Mouse (Mus musculus) neural tube, embryonic 13.5 days (tissue): ENCODE measurements around the gene Palm. TPM values are rescaled to one million over a fixed set of nuclear protein-coding genes. Genes with fewer than 3 reads are reported as not detected.

Experiments used
- ATAC-seq: fragments of 200-750 bp; cut with Nextera tagmentation; 2 replicates; pipeline ENCODE4 v1.8.0; 2017; ENCODE audit warnings: low read depth, mild to moderate bottlenecking, moderate TSS enrichment, moderate library complexity
- H3K27ac ChIP-seq: fragments of 300-500 bp; sonication (generic); replicated peaks from 2 replicates; pipeline ENCODE4 v1.5.1; 2015; ENCODE audit warnings: moderate library complexity, mild to moderate bottlenecking, inconsistent platforms
- H3K27me3 ChIP-seq: fragments of 300-500 bp; sonication (generic); 2 replicates; pipeline ENCODE4 v1.6.1; 2015; ENCODE audit warnings: mild to moderate bottlenecking, inconsistent platforms
- H3K36me3 ChIP-seq: fragments of 300-500 bp; sonication (generic); 2 replicates; pipeline ENCODE4 v1.6.1; 2015; ENCODE audit warnings: mild to moderate bottlenecking, inconsistent platforms
- H3K4me1 ChIP-seq: fragments of 300-500 bp; sonication (generic); replicated peaks from 2 replicates; pipeline ENCODE4 v1.6.1; 2015; ENCODE audit warnings: inconsistent platforms
- H3K4me2 ChIP-seq: fragments of 300-500 bp; sonication (generic); 2 replicates; pipeline ENCODE4 v1.6.1; 2015; ENCODE audit warnings: inconsistent platforms, mild to moderate bottlenecking, moderate library complexity
- H3K4me3 ChIP-seq: fragments of 300-500 bp; sonication (generic); 2 replicates; pipeline ENCODE4 v1.5.1; 2015; ENCODE audit warnings: mild to moderate bottlenecking, inconsistent platforms
- H3K9ac ChIP-seq: fragments of 300-500 bp; sonication (generic); 2 replicates; pipeline ENCODE4 v1.6.1; 2015; ENCODE audit warnings: moderate library complexity, mild to moderate bottlenecking, inconsistent platforms
- H3K9me3 ChIP-seq: fragments of 300-500 bp; sonication (generic); 2 replicates; pipeline ENCODE4 v1.6.1; 2016; ENCODE audit warnings: inconsistent platforms
- WGBS: fragments of 180-500 bp; shearing (Covaris S2); methylation state at CpG from one replicate; pipeline ENCODE4 v1.1.7; 2015; 5-methylcytosine and 5-hydroxymethylcytosine counted together
- microRNA-seq: library from miRNA; unstranded; fragments of <30 nt; microRNA quantifications from one replicate; pipeline ENCODE4, GENCODE M21; 2016
- polyA plus RNA-seq: library from polyadenylated mRNA; unstranded; fragments of >200 nt; fragmentation: Nextera tagmentation; extraction: Ambion mirVana; gene quantifications from 2 replicates; pipeline ENCODE4 v1.2.1, GENCODE M21; 2015

The Palm gene
- polyA plus RNA-seq, 1 experiment from 2014 or later = 231 TPM

GRCm38 (mm10) chr10:79862049-79862788 is 68.8 kb downstream of the Palm start:
- H3K27ac ChIP-seq = peak overlapping the region; percentile 42
- no peak for ATAC-seq
- no peaks in the 10 kb centered on the region for H3K27me3 ChIP-seq
- H3K4me1 ChIP-seq = peaks cover 80% of the 10 kb centered on the region
- H3K4me3 ChIP-seq = no peak overlapping the region
- no peaks in the 10 kb centered on the region for H3K9me3 ChIP-seq
- no peak overlapping the region for H3K9ac ChIP-seq
- H3K4me2 ChIP-seq = no peak overlapping the region
- H3K36me3 ChIP-seq = peaks cover 93% of the 10 kb centered on the region
- 76% methylated on average over 23 of the region's 23 CpGs for WGBS

GRCm38 (mm10) chr10:79862925-79863324 is 69.6 kb downstream of the Palm start:
- Histone ChIP-seq H3K4me3 (no peak overlapping the region), H3K27me3 (no peaks in the 10 kb centered on the region), H3K27ac (0 out of 2 replicates have a peak overlapping the region, but pooled peaks have one; percentile 42), H3K4me2 (no peak overlapping the region), H3K9me3 (no peaks in the 10 kb centered on the region), H3K36me3 (peaks cover 93% of the 10 kb centered on the region), H3K4me1 (peaks cover 77% of the 10 kb centered on the region), H3K9ac (no peak overlapping the region)
- 76% methylated on average over 10 of the region's 10 CpGs for WGBS
- ATAC-seq = no peak

GRCm38 (mm10) chr10:79864351-79865188 is 71.2 kb downstream of the Palm start:
- 51% methylated on average over 10 of the region's 10 CpGs for WGBS
- H3K9ac ChIP-seq = 0 out of 2 replicates have a peak overlapping the region, but pooled peaks have one; percentile 23
- ATAC-seq = 0 out of 2 replicates have a peak, but pooled peaks have one; percentile 24

GRCm38 (mm10) chr10:79865189-79865601 is 71.8 kb downstream of the Palm start:
- H3K9me3 ChIP-seq = no peaks in the 10 kb centered on the region
- H3K4me1 ChIP-seq = peaks cover 78% of the 10 kb centered on the region
- H3K27me3 ChIP-seq = no peaks in the 10 kb centered on the region
- H3K36me3 ChIP-seq = peaks cover 90% of the 10 kb centered on the region
- no peak for ATAC-seq
- peak overlapping the region; percentile 15 for H3K27ac ChIP-seq
- H3K4me2 ChIP-seq = no peak overlapping the region
- H3K4me3 ChIP-seq = no peak overlapping the region
- 67% methylated on average over 12 of the region's 12 CpGs for WGBS
- H3K9ac ChIP-seq = no peak overlapping the region

More at GRCm38 (mm10) chr10:79864351-79865188, 71.2 kb downstream of the Palm start:
- peaks cover 75% of the 10 kb centered on the region for H3K4me1 ChIP-seq
- H3K27me3 ChIP-seq = no peaks in the 10 kb centered on the region
- H3K4me3 ChIP-seq = no peak overlapping the region
- H3K27ac ChIP-seq = peak overlapping the region; percentile 24
- no peak overlapping the region for H3K4me2 ChIP-seq
- peaks cover 90% of the 10 kb centered on the region for H3K36me3 ChIP-seq
- no peaks in the 10 kb centered on the region for H3K9me3 ChIP-seq

GRCm38 (mm10) chr10:79865801-79866295 is 72.5 kb downstream of the Palm start:
- Histone ChIP-seq H3K9me3 (no peaks in the 10 kb centered on the region), H3K36me3 (peaks cover 88% of the 10 kb centered on the region), H3K4me1 (peaks cover 77% of the 10 kb centered on the region), H3K27me3 (no peaks in the 10 kb centered on the region), H3K27ac (peak overlapping the region; percentile 19; the same call in 1 of the 2 replicates), H3K4me2 (no peak overlapping the region), H3K9ac (no peak overlapping the region; the same call in 1 of the 2 replicates), H3K4me3 (no peak overlapping the region)
- ATAC-seq = no peak
- 74% methylated on average over 19 of the region's 19 CpGs for WGBS

GRCm38 (mm10) chr10:79866601-79867000 is 73.2 kb downstream of the Palm start:
- no peaks in the 10 kb centered on the region for H3K27me3 ChIP-seq
- H3K4me3 ChIP-seq = no peak overlapping the region
- H3K36me3 ChIP-seq = peaks cover 88% of the 10 kb centered on the region
- H3K9me3 ChIP-seq = no peaks in the 10 kb centered on the region
- peak overlapping the region; percentile 26; the same call in 1 of the 2 replicates for H3K9ac ChIP-seq
- H3K4me1 ChIP-seq = peaks cover 78% of the 10 kb centered on the region
- no peak for ATAC-seq
- no peak overlapping the region for H3K4me2 ChIP-seq
- no peak overlapping the region for H3K27ac ChIP-seq
- 78% methylated on average over 11 of the region's 11 CpGs for WGBS

Small RNA genes within 50 kb of the gene (microRNA-seq; reads per million reads assigned to microRNA genes)
- not detected for gene Mir6910

Other genes starting within 250 kb of the Palm start
- 58.8 and 59.5 TPM in 2 replicates for gene Mier2, start 238.4 kb upstream of the Palm start, polyA plus RNA-seq
- not detected in 2 replicates for gene Theg, start 206.2 kb upstream of the Palm start, polyA plus RNA-seq
- 0.11 and 0.17 TPM in 2 replicates for gene C2cd4c, start 179.5 kb upstream of the Palm start, polyA plus RNA-seq
- gene Shc2, start 155.7 kb upstream of the Palm start, polyA plus RNA-seq = 34.5 and 39.0 TPM in 2 replicates
- not detected in 2 replicates for gene Odf3l2, start 147.8 kb upstream of the Palm start, polyA plus RNA-seq
- 0.62 and 1.1 TPM in 2 replicates for gene Madcam1, start 129.0 kb upstream of the Palm start, polyA plus RNA-seq
- gene Tpgs1, start 124.2 kb upstream of the Palm start, polyA plus RNA-seq = 82.3 and 90.2 TPM in 2 replicates
- 98.3 and 98.7 TPM in 2 replicates for gene Cdc34, start 111.4 kb upstream of the Palm start, polyA plus RNA-seq
- gene Gzmm, start 104.6 kb upstream of the Palm start, polyA plus RNA-seq = 0.69 and 1.5 TPM in 2 replicates
- gene Bsg, start 89.1 kb upstream of the Palm start, polyA plus RNA-seq = 750 and 762 TPM in 2 replicates
- gene Hcn2, start 76.9 kb upstream of the Palm start, polyA plus RNA-seq = 0.78 and 0.83 TPM in 2 replicates
- gene Polrmt, start 47.0 kb upstream of the Palm start, polyA plus RNA-seq = 40.7 and 41.2 TPM in 2 replicates
- 1.7 and 2.7 TPM in 2 replicates for gene Fgf22, start 38.5 kb upstream of the Palm start, polyA plus RNA-seq
- 96.2 and 98.5 TPM in 2 replicates for gene Rnf126, start 26.6 kb upstream of the Palm start, polyA plus RNA-seq
- 1.9 and 2.8 TPM in 2 replicates for gene Fstl3, start 16.3 kb upstream of the Palm start, polyA plus RNA-seq
- gene Prss57, start 2.6 kb upstream of the Palm start, polyA plus RNA-seq = 0.07 and 0.69 TPM in 2 replicates
- 2.1 and 2.5 TPM in 2 replicates for gene Misp, start 27.4 kb downstream of the Palm start, polyA plus RNA-seq
- 87.9 and 114 TPM in 2 replicates for gene Ptbp1, start 60.9 kb downstream of the Palm start, polyA plus RNA-seq
- 14.3 and 14.7 TPM in 2 replicates for gene Prtn3, start 80.9 kb downstream of the Palm start, polyA plus RNA-seq
- 343 and 361 TPM in 2 replicates for gene Plppr3, start 81.1 kb downstream of the Palm start, polyA plus RNA-seq
- gene Elane, start 92.7 kb downstream of the Palm start, polyA plus RNA-seq = 0.67 TPM in 1 of 2 replicates, not detected in the other
- not detected in 2 replicates for gene Cfd, start 97.3 kb downstream of the Palm start, polyA plus RNA-seq
- 47.4 and 49.0 TPM in 2 replicates for gene Med16, start 115.4 kb downstream of the Palm start, polyA plus RNA-seq
- 40.5 and 48.8 TPM in 2 replicates for gene Gm26602, start 117.3 kb downstream of the Palm start, polyA plus RNA-seq
- gene Kiss1r, start 123.4 kb downstream of the Palm start, polyA plus RNA-seq = 2.1 and 2.4 TPM in 2 replicates
- gene R3hdm4, start 127.6 kb downstream of the Palm start, polyA plus RNA-seq = 237 and 249 TPM in 2 replicates
- gene Arid3a, start 133.5 kb downstream of the Palm start, polyA plus RNA-seq = 3.4 and 5.4 TPM in 2 replicates
- gene Wdr18, start 166.6 kb downstream of the Palm start, polyA plus RNA-seq = 67.0 and 85.7 TPM in 2 replicates
- 0.58 and 0.61 TPM in 2 replicates for gene Grin3b, start 177.1 kb downstream of the Palm start, polyA plus RNA-seq
- gene Tmem259, start 190.8 kb downstream of the Palm start, polyA plus RNA-seq = 21.0 and 21.4 TPM in 2 replicates
- gene Cnn2, start 195.0 kb downstream of the Palm start, polyA plus RNA-seq = 55.6 and 56.2 TPM in 2 replicates
- gene Abca7, start 202.9 kb downstream of the Palm start, polyA plus RNA-seq = 7.7 and 8.1 TPM in 2 replicates
- gene Arhgap45, start 223.1 kb downstream of the Palm start, polyA plus RNA-seq = 2.4 and 2.9 TPM in 2 replicates
- 141 and 153 TPM in 2 replicates for gene Polr2e, start 246.2 kb downstream of the Palm start, polyA plus RNA-seq